Mouse (Mus musculus) limb, embryonic 13.5 days (tissue): ENCODE results near the gene Arpc2. TPM values are rescaled to one million over a fixed set of nuclear protein-coding genes. Genes with fewer than 3 reads are reported as not detected.
A peak's percentile ranks its signal among the peaks of the same experiment; 100 is the strongest.

Experiments used
- ATAC-seq: fragments of 200-750 bp; cut with Nextera tagmentation; 2 replicates; pipeline ENCODE4 v1.8.0; 2017; ENCODE audit warnings: low read depth, moderate number of reproducible peaks, moderate TSS enrichment; ENCODE audit not compliant: low FRiP score
- H3K27ac ChIP-seq: fragments of 300-500 bp; sonication (generic); 2 replicates; pipeline ENCODE4 v1.5.1; 2015; ENCODE audit warnings: inconsistent platforms, mild to moderate bottlenecking, moderate library complexity
- H3K27me3 ChIP-seq: fragments of 300-500 bp; sonication (generic); 2 replicates; pipeline ENCODE4 v1.6.1; 2015; ENCODE audit warnings: mild to moderate bottlenecking, inconsistent platforms
- H3K36me3 ChIP-seq: fragments of 300-500 bp; sonication (generic); 2 replicates; pipeline ENCODE4 v1.6.1; 2015; ENCODE audit warnings: inconsistent platforms, mild to moderate bottlenecking, moderate library complexity
- H3K4me1 ChIP-seq: fragments of 300-500 bp; sonication (generic); 2 replicates; pipeline ENCODE4 v1.6.1; 2015; ENCODE audit warnings: inconsistent platforms
- H3K4me2 ChIP-seq: fragments of 300-500 bp; sonication (generic); replicated peaks from 2 replicates; pipeline ENCODE4 v1.6.1; 2015; ENCODE audit warnings: inconsistent platforms, mild to moderate bottlenecking, moderate library complexity
- H3K4me3 ChIP-seq: fragments of 300-500 bp; sonication (generic); 2 replicates; pipeline ENCODE4 v1.5.1; 2015; ENCODE audit warnings: moderate library complexity, mild to moderate bottlenecking, inconsistent platforms
- H3K9ac ChIP-seq: fragments of 300-500 bp; sonication (generic); 2 replicates; pipeline ENCODE4 v1.6.1; 2015; ENCODE audit warnings: mild to moderate bottlenecking, inconsistent platforms
- H3K9me3 ChIP-seq: fragments of 300-500 bp; sonication (generic); 2 replicates; pipeline ENCODE4 v1.6.1; 2016; ENCODE audit warnings: inconsistent platforms
- WGBS: fragments of 180-500 bp; shearing (Covaris S2); methylation state at CpG from one replicate; pipeline ENCODE4 v1.1.7; 2015; 5-methylcytosine and 5-hydroxymethylcytosine counted together
- polyA plus RNA-seq: library from polyadenylated mRNA; unstranded; fragments of >200 nt; fragmentation: Nextera tagmentation; extraction: Ambion mirVana; gene quantifications from 2 replicates; pipeline ENCODE4 v1.2.1, GENCODE M21; 2015

Gene Arpc2
- polyA plus RNA-seq, 1 experiment from 2014 or later, result 389 TPM

DNA sequence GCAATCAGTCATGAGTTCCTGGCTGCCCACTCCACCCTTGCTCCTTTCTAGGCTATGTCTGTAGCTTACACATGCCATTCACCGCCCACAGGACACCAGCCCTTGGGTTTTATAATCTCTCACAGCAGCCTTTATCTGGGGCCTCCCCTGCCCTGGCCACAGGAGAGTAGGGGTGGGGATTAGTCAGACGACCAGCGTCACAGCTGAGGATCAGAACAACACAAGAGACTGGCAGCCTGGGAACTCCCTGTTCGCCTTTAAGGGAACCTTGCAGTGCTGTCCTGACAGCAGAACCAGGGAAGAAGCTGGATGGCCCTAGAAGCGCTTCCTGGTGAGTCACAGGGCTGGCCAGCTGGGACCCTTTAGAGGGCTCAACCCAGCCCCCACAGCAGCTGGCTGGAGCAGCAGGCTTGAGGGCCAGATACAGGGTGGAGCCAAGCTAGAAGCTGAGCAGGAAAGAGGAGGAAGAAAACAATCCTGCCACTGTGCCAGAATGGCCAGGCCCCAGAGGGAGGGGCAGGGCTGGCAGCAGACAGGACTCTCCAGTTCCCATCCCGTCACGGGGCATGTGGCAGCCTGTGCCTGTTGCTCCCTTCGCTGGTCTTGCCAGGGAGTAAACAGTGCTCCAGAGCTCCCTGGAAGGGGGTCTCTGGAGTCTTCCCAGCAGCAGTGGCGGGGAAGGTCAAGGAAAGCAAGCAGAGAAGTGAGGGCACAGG lies 59.7 kb downstream of the Arpc2 start:
- Histone ChIP-seq H3K4me3 (peak overlapping the region; percentile 5; the same call in 1 of the 2 replicates), H3K4me1 (peaks cover 34% of the 10 kb centered on the region), H3K9ac (peak overlapping the region; percentile 66), H3K9me3 (no peaks in the 10 kb centered on the region), H3K27me3 (no peaks in the 10 kb centered on the region), H3K4me2 (peak overlapping the region; percentile 44), H3K27ac (peak overlapping the region; percentile 93), H3K36me3 (peaks cover 37% of the 10 kb centered on the region)
- whole genome bisulfite sequencing, result 12% methylated on average over 9 of the region's 9 CpGs
- peak; percentile 91 for ATAC-seq

DNA sequence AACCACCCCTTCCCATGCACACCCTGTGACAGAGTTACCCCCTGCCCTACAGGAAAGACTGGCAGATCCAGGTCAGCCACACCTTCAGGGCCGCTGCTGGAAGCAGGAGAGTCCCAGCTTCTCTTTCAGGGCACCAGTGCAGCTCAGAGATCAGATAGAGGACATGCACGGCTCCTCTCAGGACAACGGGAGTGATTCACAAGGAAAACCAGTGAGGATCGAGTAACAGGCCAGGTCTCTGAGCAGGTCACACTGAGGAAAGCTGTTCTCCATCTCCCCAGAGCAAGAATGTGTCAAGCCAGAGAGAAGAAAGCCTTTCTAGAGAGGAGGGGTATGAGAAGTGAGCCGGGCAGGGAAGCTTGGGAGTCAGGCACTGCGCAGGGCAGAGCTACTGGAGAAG lies 60.6 kb downstream of the Arpc2 start:
- no peaks in the 10 kb centered on the region for H3K9me3 ChIP-seq
- H3K9ac ChIP-seq, result peak overlapping the region; percentile 66
- peaks cover 30% of the 10 kb centered on the region for H3K36me3 ChIP-seq
- H3K4me2 ChIP-seq, result peak overlapping the region; percentile 44
- 40% methylated on average over 6 of the region's 6 CpGs for WGBS
- H3K27me3 ChIP-seq, result no peaks in the 10 kb centered on the region
- peak overlapping the region; percentile 93 for H3K27ac ChIP-seq
- ATAC-seq, result no peak
- no peak overlapping the region for H3K4me3 ChIP-seq
- peaks cover 34% of the 10 kb centered on the region for H3K4me1 ChIP-seq

DNA sequence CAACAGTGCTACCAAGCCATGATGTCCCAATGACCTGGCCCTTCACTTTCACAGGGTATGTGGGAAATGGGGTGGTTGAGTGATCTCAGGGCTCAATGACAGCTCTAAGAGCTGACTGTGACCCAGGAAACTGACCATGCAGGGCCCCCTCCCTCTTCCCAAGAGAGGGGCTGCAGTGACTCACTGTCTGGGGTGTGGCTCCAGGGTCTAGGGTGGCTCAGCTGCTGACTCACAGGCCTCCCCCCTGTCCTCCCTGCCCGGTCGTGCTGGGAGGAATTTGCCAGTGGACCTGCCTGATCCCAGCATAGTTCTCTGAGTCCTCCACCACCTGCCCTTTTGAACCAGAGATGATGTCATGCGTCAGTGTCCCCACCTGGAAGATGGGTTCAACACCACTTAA lies 61.4 kb downstream of the Arpc2 start:
- Histone ChIP-seq H3K27me3 (no peaks in the 10 kb centered on the region), H3K27ac (0 out of 2 replicates have a peak overlapping the region, but pooled peaks have one; percentile 93), H3K9me3 (no peaks in the 10 kb centered on the region), H3K9ac (no peak overlapping the region), H3K36me3 (peaks cover 22% of the 10 kb centered on the region), H3K4me2 (no peak overlapping the region), H3K4me1 (peaks cover 42% of the 10 kb centered on the region), H3K4me3 (no peak overlapping the region)
- ATAC-seq, result no peak
- WGBS, result 59% methylated on average over 3 of the region's 3 CpGs

DNA sequence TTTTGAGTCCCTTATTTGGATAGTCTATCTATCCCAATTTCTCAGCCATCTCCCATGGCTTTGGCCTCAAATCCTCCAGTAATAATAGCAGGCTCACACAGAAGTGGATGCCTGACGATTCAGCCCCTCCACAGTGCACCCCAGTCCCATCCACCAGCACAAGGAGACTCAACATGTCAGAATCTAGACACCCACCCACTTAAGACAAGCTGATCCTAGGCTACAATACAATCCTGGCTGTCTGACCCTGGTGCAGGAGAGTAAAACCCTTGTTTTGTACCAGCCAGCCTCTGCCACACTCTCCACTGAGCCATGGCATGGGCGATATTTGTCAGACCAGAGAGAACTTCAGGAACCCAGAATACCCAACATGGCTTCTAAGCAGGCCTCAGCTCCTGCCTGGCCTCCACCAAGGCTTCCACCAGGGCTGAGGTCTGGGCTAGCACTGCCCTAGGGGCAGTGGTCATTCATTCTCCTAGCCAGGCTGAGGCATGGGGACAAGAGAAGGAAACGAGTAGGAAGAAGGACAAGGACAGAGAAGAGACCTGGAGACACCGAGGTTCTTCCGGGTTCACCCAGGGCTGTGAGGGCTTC lies 62.4 kb downstream of the Arpc2 start:
- Histone ChIP-seq H3K4me3 (no peak overlapping the region), H3K36me3 (peaks cover 12% of the 10 kb centered on the region), H3K9me3 (no peaks in the 10 kb centered on the region), H3K4me2 (no peak overlapping the region), H3K27ac (no peak overlapping the region), H3K9ac (no peak overlapping the region), H3K4me1 (peaks cover 50% of the 10 kb centered on the region), H3K27me3 (no peaks in the 10 kb centered on the region)
- no peak for ATAC-seq
- WGBS, result 82% methylated on average over 5 of the region's 5 CpGs

DNA sequence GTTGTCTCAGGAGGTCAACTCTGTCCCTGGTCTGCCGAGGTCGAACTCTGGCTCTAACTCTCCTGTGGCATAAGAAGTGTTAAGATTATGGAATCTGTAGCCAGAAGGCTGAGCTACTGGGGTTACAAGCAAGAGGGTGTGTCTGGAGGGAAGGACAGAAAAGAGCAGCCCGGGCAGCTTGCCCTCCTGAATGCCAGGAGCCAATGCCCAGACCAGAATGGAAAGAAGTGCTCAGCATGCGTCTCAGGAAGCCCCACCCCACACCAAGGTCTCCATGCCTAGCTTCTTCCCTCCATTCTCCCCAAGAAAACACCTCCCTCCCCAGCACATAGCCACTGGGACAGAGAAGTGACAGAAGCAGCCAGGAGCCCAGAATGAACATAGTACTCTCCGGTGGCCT lies 63.1 kb downstream of the Arpc2 start:
- H3K9ac ChIP-seq, result no peak overlapping the region
- no peak overlapping the region for H3K27ac ChIP-seq
- no peaks in the 10 kb centered on the region for H3K27me3 ChIP-seq
- WGBS, result 66% methylated on average over 5 of the region's 5 CpGs
- peaks cover 4% of the 10 kb centered on the region for H3K36me3 ChIP-seq
- H3K4me1 ChIP-seq, result peaks cover 50% of the 10 kb centered on the region
- H3K4me2 ChIP-seq, result no peak overlapping the region
- no peak overlapping the region for H3K4me3 ChIP-seq
- no peak for ATAC-seq
- H3K9me3 ChIP-seq, result no peaks in the 10 kb centered on the region

DNA sequence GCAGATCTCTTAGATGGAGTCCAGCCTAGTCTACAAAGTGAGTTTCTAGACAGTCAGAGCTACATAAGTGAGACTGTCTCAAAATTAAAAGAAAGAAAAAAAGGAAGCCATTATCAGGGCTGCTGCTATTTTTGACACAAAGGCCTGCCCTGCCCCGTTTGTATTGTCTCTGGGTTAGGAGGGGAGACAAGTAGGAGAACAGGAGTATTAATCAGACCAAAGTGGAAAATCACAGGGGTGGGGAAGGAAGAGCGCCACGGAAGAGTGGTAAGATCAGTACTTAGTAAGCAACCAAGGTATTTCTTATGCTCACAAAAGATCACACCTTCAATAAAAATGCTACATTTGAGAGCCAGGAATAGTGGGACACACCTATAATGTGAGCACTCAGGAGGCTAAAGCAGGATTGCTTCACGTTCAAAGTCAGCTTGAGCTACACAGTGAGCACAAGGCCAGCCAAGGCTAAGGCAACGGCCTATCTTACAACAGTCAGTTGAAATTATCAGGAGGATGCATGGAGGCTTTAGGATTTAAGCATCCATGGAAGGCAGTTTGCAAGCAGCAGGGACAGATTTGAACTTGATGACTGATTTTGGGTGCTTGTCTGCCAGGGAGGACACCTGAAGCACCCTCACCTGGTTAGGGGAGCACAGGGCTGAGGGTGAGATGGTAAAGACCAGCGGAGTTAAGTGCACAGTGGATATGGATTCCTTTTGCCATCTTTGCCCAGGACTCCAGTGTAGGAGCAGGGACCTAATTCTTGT lies 64.6 kb downstream of the Arpc2 start:
- whole genome bisulfite sequencing, result 83% methylated on average over 6 of the region's 6 CpGs
- no peak overlapping the region for H3K4me3 ChIP-seq
- ATAC-seq, result no peak
- no peaks in the 10 kb centered on the region for H3K27me3 ChIP-seq
- H3K36me3 ChIP-seq, result no peaks in the 10 kb centered on the region; the same call in 1 of the 2 replicates
- peaks cover 42% of the 10 kb centered on the region for H3K4me1 ChIP-seq
- H3K4me2 ChIP-seq, result no peak overlapping the region
- no peaks in the 10 kb centered on the region for H3K9me3 ChIP-seq
- no peak overlapping the region for H3K27ac ChIP-seq
- H3K9ac ChIP-seq, result no peak overlapping the region

DNA sequence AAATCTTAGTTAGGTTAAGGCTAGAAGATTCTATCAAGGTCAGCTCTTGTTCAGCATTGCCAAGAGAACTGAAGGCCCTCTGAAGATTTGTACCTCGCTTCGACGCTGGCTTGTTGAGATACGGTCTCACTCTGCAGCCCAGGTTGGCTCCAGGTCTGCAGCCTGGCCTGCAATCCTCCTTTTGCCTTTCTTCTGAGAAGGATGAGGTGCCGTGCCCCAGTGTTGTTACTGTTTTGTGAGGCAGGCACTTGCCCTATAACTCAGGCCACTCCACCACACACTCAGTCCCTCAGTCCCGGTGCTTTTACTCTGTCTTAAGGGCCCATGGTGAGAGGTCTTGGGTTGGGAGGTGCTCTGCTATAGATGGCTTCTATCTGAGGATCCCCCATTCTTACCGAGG lies 66.3 kb downstream of the Arpc2 start:
- WGBS, result 78% methylated on average over 7 of the region's 7 CpGs
- Histone ChIP-seq H3K9ac (no peak overlapping the region), H3K9me3 (no peaks in the 10 kb centered on the region), H3K4me1 (peaks cover 25% of the 10 kb centered on the region), H3K36me3 (no peaks in the 10 kb centered on the region; the same call in 1 of the 2 replicates), H3K27ac (no peak overlapping the region), H3K4me3 (no peak overlapping the region), H3K4me2 (peak overlapping the region; percentile 83), H3K27me3 (no peaks in the 10 kb centered on the region)
- ATAC-seq, result no peak

DNA sequence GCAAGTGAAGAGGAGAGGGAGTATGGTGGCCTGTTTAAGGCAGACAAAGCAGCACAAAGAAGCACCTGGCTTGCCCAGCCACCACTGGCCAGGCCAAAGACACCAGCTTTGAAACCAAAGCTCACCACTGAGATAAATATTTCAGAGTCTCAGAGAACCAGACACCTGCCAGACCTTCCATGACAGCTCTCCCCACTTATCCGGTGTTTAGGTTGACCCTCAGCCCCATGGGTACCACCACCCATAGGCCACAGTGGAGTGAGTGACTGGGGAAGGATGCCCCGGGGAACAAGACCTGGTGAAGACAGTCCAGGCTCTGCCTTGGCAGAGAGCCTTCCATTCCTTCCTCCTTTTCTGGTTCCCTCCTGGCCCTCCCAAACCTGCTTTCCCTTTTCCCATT lies 67.0 kb downstream of the Arpc2 start:
- peak overlapping the region; percentile 39; the same call in 1 of the 2 replicates for H3K9ac ChIP-seq
- H3K4me2 ChIP-seq, result peak overlapping the region; percentile 83
- H3K27me3 ChIP-seq, result no peaks in the 10 kb centered on the region
- H3K4me1 ChIP-seq, result peaks cover 22% of the 10 kb centered on the region
- ATAC-seq, result no peak
- H3K4me3 ChIP-seq, result peak overlapping the region; percentile 76
- H3K27ac ChIP-seq, result peak overlapping the region; percentile 15; the same call in 1 of the 2 replicates
- no peaks in the 10 kb centered on the region; the same call in 1 of the 2 replicates for H3K36me3 ChIP-seq
- 74% methylated on average over 2 of the region's 2 CpGs for WGBS
- H3K9me3 ChIP-seq, result no peaks in the 10 kb centered on the region

DNA sequence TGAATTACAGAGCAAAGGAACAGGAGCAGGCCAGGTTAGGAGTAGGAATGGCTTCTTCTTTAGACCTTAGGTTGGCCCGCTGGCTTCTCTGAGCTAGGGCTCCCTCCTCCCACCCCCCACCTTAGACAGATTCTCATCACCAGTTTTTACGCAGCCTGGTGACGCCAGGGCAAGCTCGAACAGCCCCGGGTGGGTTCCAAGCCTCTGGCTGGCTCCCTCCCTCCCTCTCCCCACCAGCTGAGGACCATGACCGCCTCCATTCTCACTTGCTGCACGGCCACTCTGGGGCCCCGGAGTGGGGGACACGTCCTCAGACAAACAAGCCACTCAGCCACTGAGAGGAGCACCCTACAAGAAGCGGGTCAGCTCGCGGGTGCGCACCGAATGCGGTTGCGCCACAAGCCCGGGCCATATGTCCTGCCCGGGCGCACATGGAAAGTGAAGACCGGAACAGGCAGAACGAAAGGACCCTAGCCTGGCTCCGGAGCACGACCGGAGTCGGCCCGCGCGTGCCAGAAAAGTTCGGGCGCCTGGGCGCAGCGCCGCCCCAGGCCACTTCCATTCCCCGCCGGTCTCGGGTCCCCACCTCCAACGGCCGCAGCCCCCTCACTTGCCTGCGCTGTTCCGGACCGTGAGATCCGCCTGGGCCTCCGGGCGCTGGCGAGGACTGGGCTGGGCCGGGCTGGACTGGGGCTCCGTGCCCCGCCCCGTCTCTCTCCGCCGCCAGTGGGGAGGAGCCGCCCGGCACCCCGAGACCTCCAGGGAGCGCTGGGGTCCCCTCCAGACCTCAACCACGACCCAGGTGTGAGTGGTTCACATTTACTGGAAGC lies 67.8 kb downstream of the Arpc2 start:
- WGBS, result under 1% methylated on average over 56 of the region's 56 CpGs
- no peaks in the 10 kb centered on the region for H3K9me3 ChIP-seq
- H3K27me3 ChIP-seq, result no peaks in the 10 kb centered on the region
- peak overlapping the region; percentile 83 for H3K4me2 ChIP-seq
- peak; percentile 90 for ATAC-seq
- peaks cover 22% of the 10 kb centered on the region for H3K4me1 ChIP-seq
- peak overlapping the region; percentile 76 for H3K4me3 ChIP-seq
- H3K36me3 ChIP-seq, result no peaks in the 10 kb centered on the region; the same call in 1 of the 2 replicates
- peak overlapping the region; percentile 91 for H3K27ac ChIP-seq
- peak overlapping the region; percentile 86 for H3K9ac ChIP-seq

DNA sequence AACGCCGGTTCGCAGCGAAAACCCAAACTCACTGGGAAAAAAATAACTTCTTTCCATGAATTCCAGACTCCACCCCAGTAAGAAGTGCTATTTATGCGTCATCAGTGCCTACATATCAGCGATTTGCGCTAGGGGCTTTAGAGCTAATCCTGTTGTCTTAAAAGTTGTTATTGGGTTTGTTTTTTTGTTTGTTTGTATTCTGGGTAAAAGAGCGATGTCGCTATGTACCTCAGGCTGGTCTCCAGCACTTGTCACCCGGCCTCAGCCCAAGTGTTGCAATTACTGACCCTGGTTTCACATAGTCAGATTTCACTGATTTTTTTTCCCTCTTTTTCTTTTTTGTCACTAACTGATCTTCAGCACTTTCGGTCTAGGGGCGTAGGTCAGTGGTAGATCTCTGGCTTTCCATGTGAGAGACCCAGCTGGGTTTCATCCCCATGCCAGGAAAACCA lies 68.5 kb downstream of the Arpc2 start:
- ATAC-seq, result no peak
- WGBS, result 6% methylated on average over 12 of the region's 12 CpGs

DNA sequence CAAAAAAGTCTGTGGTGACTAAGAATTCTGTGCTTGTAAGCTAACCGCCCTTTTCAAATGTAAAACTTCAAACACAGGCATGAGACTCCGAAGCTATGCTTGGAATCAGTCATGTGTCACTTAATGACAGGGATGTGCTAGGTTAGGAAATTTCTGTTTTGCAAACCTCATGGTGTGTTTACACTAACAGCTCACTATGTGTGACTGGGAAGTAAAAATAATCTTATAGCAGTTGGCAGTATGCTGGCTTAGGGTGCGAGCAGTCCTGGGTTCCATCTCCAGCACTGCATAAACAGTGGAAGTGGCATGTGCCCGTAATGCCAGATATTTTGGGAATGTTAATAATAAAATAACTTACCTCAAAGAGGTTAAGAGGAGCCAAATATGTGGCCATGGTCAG lies 69.1 kb downstream of the Arpc2 start:
- no peak for ATAC-seq
- Histone ChIP-seq H3K4me3 (no peak overlapping the region), H3K4me2 (no peak overlapping the region), H3K9ac (no peak overlapping the region), H3K27ac (no peak overlapping the region), H3K36me3 (no peaks in the 10 kb centered on the region), H3K4me1 (peaks cover 16% of the 10 kb centered on the region), H3K9me3 (no peaks in the 10 kb centered on the region), H3K27me3 (no peaks in the 10 kb centered on the region)
- 49% methylated on average over 4 of the region's 4 CpGs for WGBS

More for the DNA sequence above, 68.5 kb downstream of the Arpc2 start:
- Histone ChIP-seq H3K9ac (peak overlapping the region; percentile 86), H3K4me2 (peak overlapping the region; percentile 83), H3K27me3 (no peaks in the 10 kb centered on the region), H3K27ac (peak overlapping the region; percentile 91), H3K9me3 (no peaks in the 10 kb centered on the region), H3K4me1 (peaks cover 16% of the 10 kb centered on the region), H3K4me3 (peak overlapping the region; percentile 76), H3K36me3 (no peaks in the 10 kb centered on the region)
